Mouse (Mus musculus): ENCODE results near the gene Fbxo22. TPM values are rescaled to one million over a fixed set of nuclear protein-coding genes. Genes with fewer than 3 reads are reported as not detected.

Fbxo22 gene
- polyA plus RNA-seq, 1 experiment from 2014 or later = 63.5 TPM

DNA sequence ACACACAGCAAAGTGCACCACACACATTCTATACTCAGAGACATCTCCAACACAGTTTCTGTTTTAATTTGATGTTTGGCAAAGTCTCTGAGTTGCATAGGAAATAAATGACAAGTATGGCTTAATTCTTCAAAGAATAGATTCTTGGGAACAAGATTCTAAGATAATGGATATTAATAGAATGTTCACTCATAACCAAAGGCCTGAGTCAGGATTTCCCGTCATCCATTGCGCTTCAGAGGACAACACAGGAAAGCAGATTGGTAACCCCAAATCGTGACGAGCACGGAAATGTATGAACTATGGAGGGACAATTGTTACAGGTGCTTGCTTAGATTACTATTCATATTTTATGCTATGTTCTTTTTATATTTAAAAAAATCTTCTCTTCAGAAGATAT lies 46.3 kb downstream of the Fbxo22 start:
- Histone ChIP-seq H3K27me3 (ENCODE audit: control insufficient read depth, insufficient read depth, low read length) (no peaks in the 10 kb centered on the region), H3K4me2 (replicated peaks; ENCODE audit: low read depth, low read length) (no peak overlapping the region), H3K4me1 (ENCODE audit: control insufficient read depth, insufficient read depth, low read length) (no peaks in the 10 kb centered on the region), H3K36me3 (ENCODE audit: control insufficient read depth, insufficient read depth, low read length) (no peaks in the 10 kb centered on the region), H3K27ac (ENCODE audit: low read length) (no peak overlapping the region), H3K9ac (replicated peaks; ENCODE audit: low read depth, low read length) (no peak overlapping the region), H3K4me3 (ENCODE audit: low read depth, low read length) (no peak overlapping the region), H3K9me3 (ENCODE audit: control insufficient read depth, low read depth, low read length) (no peaks in the 10 kb centered on the region)
- ATAC-seq (ENCODE audit: insufficient number of reproducible peaks, insufficient read depth, low FRiP score, low read depth) = no peak
- WGBS = 92% methylated on average over 5 of the region's 5 CpGs

DNA sequence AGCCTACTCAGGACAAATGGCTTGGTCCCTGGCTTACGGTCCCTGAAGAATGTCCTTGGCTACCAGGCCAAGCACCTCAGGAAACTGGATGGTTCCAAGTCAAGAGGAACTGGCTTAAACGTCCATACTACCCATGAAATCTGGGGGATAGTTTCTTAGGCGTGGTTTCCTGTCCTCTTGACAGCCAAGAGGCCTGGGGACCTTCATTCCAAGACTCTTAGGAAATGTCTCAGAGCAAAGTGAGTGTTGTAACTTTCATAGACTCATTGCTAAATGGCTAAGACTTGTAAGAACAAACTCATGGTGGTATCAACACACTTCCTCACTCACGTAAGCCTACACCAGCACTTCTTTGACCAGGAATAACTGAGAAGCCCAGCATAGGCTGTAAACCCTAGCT lies 46.9 kb downstream of the Fbxo22 start:
- no peak overlapping the region for H3K9ac ChIP-seq (replicated peaks; ENCODE audit: low read depth, low read length)
- no peaks in the 10 kb centered on the region for H3K4me1 ChIP-seq (ENCODE audit: control insufficient read depth, insufficient read depth, low read length)
- no peaks in the 10 kb centered on the region for H3K9me3 ChIP-seq (ENCODE audit: control insufficient read depth, low read depth, low read length)
- no peaks in the 10 kb centered on the region for H3K36me3 ChIP-seq (ENCODE audit: control insufficient read depth, insufficient read depth, low read length)
- H3K27ac ChIP-seq (ENCODE audit: low read length) = no peak overlapping the region
- no peak for ATAC-seq (ENCODE audit: insufficient number of reproducible peaks, insufficient read depth, low FRiP score, low read depth)
- WGBS = 61% methylated on average over 4 of the region's 4 CpGs
- no peak overlapping the region for H3K4me2 ChIP-seq (replicated peaks; ENCODE audit: low read depth, low read length)
- H3K27me3 ChIP-seq (ENCODE audit: control insufficient read depth, insufficient read depth, low read length) = no peaks in the 10 kb centered on the region
- no peak overlapping the region for H3K4me3 ChIP-seq (ENCODE audit: low read depth, low read length)

DNA sequence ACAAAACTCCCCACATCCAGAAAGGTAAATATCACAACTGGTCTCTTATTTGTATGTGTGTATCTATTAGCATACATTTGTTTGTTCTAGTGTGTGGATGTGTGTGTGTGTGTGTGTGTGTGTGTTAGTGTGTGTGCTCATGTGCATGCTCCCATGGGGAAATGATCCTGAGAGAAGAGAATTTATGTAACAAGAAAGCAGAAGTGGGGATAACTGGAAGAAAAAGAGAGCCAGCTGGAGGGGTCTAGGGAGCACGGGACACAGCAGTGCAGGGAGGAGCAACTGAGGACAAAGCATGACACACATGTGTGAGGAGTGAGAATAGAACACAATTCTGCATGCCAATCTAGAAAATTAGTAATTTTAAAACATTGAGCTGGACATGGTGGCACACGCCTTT lies 48.4 kb downstream of the Fbxo22 start:
- no peak overlapping the region for H3K4me3 ChIP-seq (ENCODE audit: low read depth, low read length)
- H3K4me2 ChIP-seq (replicated peaks; ENCODE audit: low read depth, low read length) = no peak overlapping the region
- no peak overlapping the region for H3K9ac ChIP-seq (replicated peaks; ENCODE audit: low read depth, low read length)
- ATAC-seq (ENCODE audit: insufficient number of reproducible peaks, insufficient read depth, low FRiP score, low read depth) = no peak
- no peaks in the 10 kb centered on the region for H3K4me1 ChIP-seq (ENCODE audit: control insufficient read depth, insufficient read depth, low read length)
- H3K27ac ChIP-seq (ENCODE audit: low read length) = no peak overlapping the region
- 83% methylated on average over 2 of the region's 2 CpGs for WGBS
- H3K9me3 ChIP-seq (ENCODE audit: control insufficient read depth, low read depth, low read length) = no peaks in the 10 kb centered on the region
- H3K36me3 ChIP-seq (ENCODE audit: control insufficient read depth, insufficient read depth, low read length) = no peaks in the 10 kb centered on the region
- no peaks in the 10 kb centered on the region for H3K27me3 ChIP-seq (ENCODE audit: control insufficient read depth, insufficient read depth, low read length)

DNA sequence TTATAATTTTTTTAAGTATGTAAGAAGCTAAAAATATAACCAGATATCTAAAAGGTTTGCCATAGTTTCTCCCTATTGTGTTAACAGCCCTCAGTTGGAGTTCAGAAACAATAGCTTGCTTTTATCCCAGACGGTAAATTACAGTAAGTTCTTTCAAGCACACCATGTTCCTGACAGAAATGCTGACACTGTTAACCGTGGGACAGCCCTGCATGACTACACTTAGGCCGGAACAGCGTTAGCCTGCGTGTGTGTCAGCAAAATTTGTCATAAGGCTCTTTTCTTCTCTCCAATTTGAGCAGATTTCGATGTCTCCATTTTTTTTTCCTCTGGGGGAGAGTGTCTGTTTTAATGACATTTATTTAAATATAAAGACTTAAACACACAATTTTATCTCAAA lies 51.0 kb downstream of the Fbxo22 start:
- ATAC-seq (ENCODE audit: insufficient number of reproducible peaks, insufficient read depth, low FRiP score, low read depth) = no peak
- Histone ChIP-seq H3K9me3 (ENCODE audit: control insufficient read depth, low read depth, low read length) (no peaks in the 10 kb centered on the region), H3K4me1 (ENCODE audit: control insufficient read depth, insufficient read depth, low read length) (no peaks in the 10 kb centered on the region), H3K27ac (ENCODE audit: low read length) (no peak overlapping the region), H3K27me3 (ENCODE audit: control insufficient read depth, insufficient read depth, low read length) (no peaks in the 10 kb centered on the region), H3K9ac (replicated peaks; ENCODE audit: low read depth, low read length) (no peak overlapping the region), H3K4me2 (replicated peaks; ENCODE audit: low read depth, low read length) (no peak overlapping the region), H3K4me3 (ENCODE audit: low read depth, low read length) (no peak overlapping the region), H3K36me3 (ENCODE audit: control insufficient read depth, insufficient read depth, low read length) (no peaks in the 10 kb centered on the region)
- 66% methylated on average over 6 of the region's 6 CpGs for WGBS

DNA sequence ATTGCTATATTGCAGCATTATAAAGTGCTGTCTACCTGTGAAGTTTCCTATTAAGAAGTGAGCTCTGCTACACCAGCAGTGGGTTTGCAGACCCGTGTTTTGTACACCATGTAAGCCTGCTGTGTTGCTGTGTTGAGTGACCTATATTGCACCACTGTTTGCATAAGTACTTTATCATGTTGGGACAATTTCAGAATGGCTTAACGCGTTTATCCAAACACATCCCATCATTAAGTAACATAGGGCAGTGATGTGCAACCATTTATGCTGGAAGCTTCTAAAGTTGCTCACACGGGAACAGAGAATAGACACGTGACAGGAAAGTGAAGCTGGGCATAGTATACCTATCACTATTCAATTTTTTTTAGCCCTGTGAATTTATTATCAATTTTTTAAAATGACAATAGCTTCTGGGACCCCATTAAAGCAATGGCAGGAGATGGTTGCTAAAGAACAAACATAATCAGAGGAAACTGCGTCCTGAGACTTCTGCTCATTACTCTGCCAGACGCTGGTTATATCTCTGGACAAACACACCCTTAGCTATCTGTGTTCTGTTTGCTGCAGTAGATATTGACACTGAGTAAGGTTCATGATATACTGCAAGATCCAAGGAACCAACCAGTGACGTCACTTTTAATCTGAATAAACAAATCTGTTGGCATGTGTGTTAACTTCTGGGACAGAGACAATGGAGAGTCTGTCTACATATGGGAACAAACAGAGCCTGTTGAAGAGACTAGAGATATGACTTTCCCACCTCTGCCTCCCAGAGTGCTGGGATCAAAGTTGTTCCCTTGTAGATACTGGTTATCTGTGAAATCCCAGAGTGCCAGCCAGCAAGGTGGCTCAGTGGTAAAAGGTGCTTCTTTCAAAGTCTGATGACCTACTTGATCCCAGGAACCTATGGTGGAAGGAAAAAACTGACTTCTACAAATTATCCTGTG lies 55.9 kb downstream of the Fbxo22 start:
- Histone ChIP-seq H3K27ac (ENCODE audit: low read length) (no peak overlapping the region), H3K9ac (replicated peaks; ENCODE audit: low read depth, low read length) (no peak overlapping the region), H3K9me3 (ENCODE audit: control insufficient read depth, low read depth, low read length) (no peaks in the 10 kb centered on the region), H3K27me3 (ENCODE audit: control insufficient read depth, insufficient read depth, low read length) (no peaks in the 10 kb centered on the region), H3K4me3 (ENCODE audit: low read depth, low read length) (no peak overlapping the region), H3K4me2 (replicated peaks; ENCODE audit: low read depth, low read length) (no peak overlapping the region), H3K4me1 (ENCODE audit: control insufficient read depth, insufficient read depth, low read length) (no peaks in the 10 kb centered on the region), H3K36me3 (ENCODE audit: control insufficient read depth, insufficient read depth, low read length) (no peaks in the 10 kb centered on the region)
- no peak for ATAC-seq (ENCODE audit: insufficient number of reproducible peaks, insufficient read depth, low FRiP score, low read depth)
- WGBS = 63% methylated on average over 8 of the region's 8 CpGs

DNA sequence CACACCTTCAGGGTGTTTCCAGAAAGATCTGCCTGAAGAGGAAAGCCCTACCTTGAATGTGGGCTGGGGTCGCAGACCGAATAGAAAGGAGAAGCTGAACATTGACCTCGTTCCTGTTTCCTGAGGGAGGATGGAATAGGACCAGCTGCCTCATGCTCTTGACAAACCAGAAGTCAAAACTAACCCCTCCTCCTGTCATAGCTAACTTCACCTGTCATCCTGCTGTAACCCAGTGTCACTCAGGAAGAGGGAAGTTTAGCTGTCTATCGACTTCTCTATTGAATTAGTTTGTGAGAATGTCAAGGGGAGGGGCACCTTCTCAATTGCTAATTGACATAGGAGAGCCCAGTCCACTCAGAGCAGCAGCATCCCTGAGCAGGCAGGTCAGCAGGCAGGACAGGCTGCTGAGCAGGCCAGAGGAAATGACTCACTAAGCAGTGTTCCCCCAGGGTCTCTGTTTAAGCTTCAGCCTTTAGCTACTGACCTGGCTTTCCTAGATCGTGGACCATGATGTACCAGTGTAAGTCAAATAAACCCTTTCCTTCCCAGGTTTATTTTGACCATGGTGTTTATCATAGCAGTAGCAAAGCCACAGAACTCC lies 63.3 kb downstream of the Fbxo22 start:
- Histone ChIP-seq H3K4me3 (ENCODE audit: low read depth, low read length) (no peak overlapping the region), H3K36me3 (ENCODE audit: control insufficient read depth, insufficient read depth, low read length) (no peaks in the 10 kb centered on the region), H3K4me2 (replicated peaks; ENCODE audit: low read depth, low read length) (no peak overlapping the region), H3K27me3 (ENCODE audit: control insufficient read depth, insufficient read depth, low read length) (no peaks in the 10 kb centered on the region), H3K9ac (replicated peaks; ENCODE audit: low read depth, low read length) (no peak overlapping the region), H3K4me1 (ENCODE audit: control insufficient read depth, insufficient read depth, low read length) (no peaks in the 10 kb centered on the region), H3K9me3 (ENCODE audit: control insufficient read depth, low read depth, low read length) (no peaks in the 10 kb centered on the region), H3K27ac (ENCODE audit: low read length) (no peak overlapping the region)
- ATAC-seq (ENCODE audit: insufficient number of reproducible peaks, insufficient read depth, low FRiP score, low read depth) = no peak
- 56% methylated on average over 5 of the region's 5 CpGs for WGBS

DNA sequence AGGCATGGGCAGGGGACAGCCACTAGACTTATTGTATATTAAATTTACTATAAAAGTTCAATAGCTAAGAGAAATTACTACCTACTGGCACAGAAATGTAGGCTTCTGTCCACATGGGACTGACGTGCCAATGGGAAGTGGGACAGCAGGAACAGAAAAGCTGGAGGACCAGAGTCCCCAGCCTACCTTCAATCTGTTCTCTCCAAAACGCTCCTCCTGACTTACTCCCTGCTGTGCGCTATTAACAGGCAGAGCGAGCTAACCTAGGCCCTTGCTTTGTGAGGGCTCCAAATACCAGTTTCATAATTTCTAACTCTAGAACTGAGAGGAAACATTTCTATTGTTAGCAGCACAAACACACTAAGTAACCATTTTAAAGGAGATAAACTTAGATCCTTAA lies 65.2 kb downstream of the Fbxo22 start:
- no peak overlapping the region for H3K27ac ChIP-seq (ENCODE audit: low read length)
- no peak overlapping the region for H3K9ac ChIP-seq (replicated peaks; ENCODE audit: low read depth, low read length)

More for the DNA sequence above, 65.2 kb downstream of the Fbxo22 start:
- no peaks in the 10 kb centered on the region for H3K9me3 ChIP-seq (ENCODE audit: control insufficient read depth, low read depth, low read length)
- ATAC-seq (ENCODE audit: insufficient number of reproducible peaks, insufficient read depth, low FRiP score, low read depth) = no peak
- H3K4me3 ChIP-seq (ENCODE audit: low read depth, low read length) = no peak overlapping the region
- 71% methylated on average over 4 of the region's 4 CpGs for WGBS
- H3K27me3 ChIP-seq (ENCODE audit: control insufficient read depth, insufficient read depth, low read length) = no peaks in the 10 kb centered on the region
- no peaks in the 10 kb centered on the region for H3K36me3 ChIP-seq (ENCODE audit: control insufficient read depth, insufficient read depth, low read length)
- H3K4me1 ChIP-seq (ENCODE audit: control insufficient read depth, insufficient read depth, low read length) = no peaks in the 10 kb centered on the region
- no peak overlapping the region for H3K4me2 ChIP-seq (replicated peaks; ENCODE audit: low read depth, low read length)

Measured in stomach, embryonic 14.5 days (tissue).